Mouse (Mus musculus) forebrain, embryonic 16.5 days (tissue): ENCODE measurements around the gene Osbpl9. TPM values are rescaled to one million over a fixed set of nuclear protein-coding genes. Genes with fewer than 3 reads are reported as not detected.
A peak's percentile ranks its signal among the peaks of the same experiment; 100 is the strongest.

Experiments
- ATAC-seq: fragments of 200-750 bp; cut with Nextera tagmentation; 2 replicates; pipeline ENCODE4 v1.8.0; 2017; ENCODE audit warnings: mild to moderate bottlenecking, moderate library complexity
- H3K27ac ChIP-seq: fragments of 300-500 bp; sonication (generic); 2 replicates; pipeline ENCODE4 v1.5.1; 2014; ENCODE audit warnings: low read length, control low read depth
- H3K27me3 ChIP-seq: fragments of 300-500 bp; sonication (generic); replicated peaks from 2 replicates; pipeline ENCODE4 v1.6.1; 2014; ENCODE audit warnings: low read length; ENCODE audit not compliant: control insufficient read depth, insufficient read depth
- H3K36me3 ChIP-seq: fragments of 300-500 bp; sonication (generic); 2 replicates; pipeline ENCODE4 v1.6.1; 2014; ENCODE audit not compliant: control insufficient read depth, insufficient read depth
- H3K4me1 ChIP-seq: fragments of 300-500 bp; sonication (generic); replicated peaks from 2 replicates; pipeline ENCODE4 v1.6.1; 2014; ENCODE audit warnings: low read length; ENCODE audit not compliant: control insufficient read depth, insufficient read depth
- H3K4me2 ChIP-seq: fragments of 300-500 bp; sonication (generic); 2 replicates; pipeline ENCODE4 v1.6.1; 2014; ENCODE audit warnings: mild to moderate bottlenecking, low read length, control low read depth
- H3K4me3 ChIP-seq: fragments of 300-500 bp; sonication (generic); replicated peaks from 2 replicates; pipeline ENCODE4 v1.5.1; 2014; ENCODE audit warnings: mild to moderate bottlenecking, low read length, control low read depth
- H3K9ac ChIP-seq: fragments of 300-500 bp; sonication (generic); replicated peaks from 2 replicates; pipeline ENCODE4 v1.6.1; 2014; ENCODE audit warnings: low read depth, low read length, control low read depth
- H3K9me3 ChIP-seq: fragments of 300-500 bp; sonication (generic); 2 replicates; pipeline ENCODE4 v1.6.1; 2016; ENCODE audit warnings: low read length; ENCODE audit not compliant: control insufficient read depth
- WGBS: fragments of 180-500 bp; shearing (Covaris S2); extraction: QIAGEN DNeasy Blood & Tissue Kit; methylation state at CpG from one replicate; pipeline ENCODE4 v1.1.7; 2014; 5-methylcytosine and 5-hydroxymethylcytosine counted together
- polyA plus RNA-seq: library from polyadenylated mRNA; unstranded; fragments of >200 nt; fragmentation: Nextera tagmentation; extraction: Ambion mirVana; gene quantifications from 2 replicates; pipeline ENCODE4 v1.2.1, GENCODE M21; 2015

The Osbpl9 gene
- polyA plus RNA-seq, 1 experiment from 2014 or later, result 76.9 TPM

DNA sequence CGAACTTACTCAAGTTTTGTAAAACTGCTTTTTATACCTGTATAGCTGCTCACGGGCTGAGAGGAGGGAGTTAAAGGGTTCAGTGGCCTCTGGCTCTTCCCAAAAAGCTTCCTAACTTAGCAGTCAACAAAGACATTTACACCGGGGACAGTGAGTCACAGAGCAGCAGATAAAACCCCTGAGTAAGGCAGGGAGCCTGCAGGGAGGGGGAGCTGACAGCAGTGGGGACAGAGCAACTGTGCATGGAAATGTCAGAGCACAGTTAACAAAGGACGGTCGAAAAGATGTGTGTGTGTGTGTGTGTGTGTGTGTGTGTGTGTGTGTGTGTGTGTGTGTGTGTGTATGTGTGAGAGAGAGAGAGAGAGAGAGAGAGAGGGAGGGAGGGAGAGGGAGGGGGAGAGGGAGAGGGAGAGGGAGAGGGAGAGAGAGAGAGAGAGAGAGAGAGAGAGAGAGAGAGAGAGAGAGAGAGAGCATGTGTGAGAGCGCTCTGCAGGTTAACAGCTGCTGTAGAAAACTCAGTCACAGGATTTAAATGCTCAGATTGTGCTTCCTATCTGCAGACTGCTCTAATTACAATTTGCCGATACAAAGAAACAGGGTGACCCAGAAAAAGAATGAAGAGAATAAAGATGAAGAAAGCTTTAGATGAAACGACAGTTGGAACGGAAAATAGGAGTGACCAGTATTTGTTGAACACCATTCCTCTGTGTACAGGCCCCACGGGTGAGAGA is 75.1 kb downstream of the Osbpl9 start:
- peak overlapping the region; percentile 5 for H3K27ac ChIP-seq
- no peaks in the 10 kb centered on the region for H3K27me3 ChIP-seq
- 30% methylated on average over 10 of the region's 10 CpGs for WGBS
- H3K4me3 ChIP-seq, result no peak overlapping the region
- H3K9me3 ChIP-seq, result no peaks in the 10 kb centered on the region
- H3K9ac ChIP-seq, result no peak overlapping the region
- H3K4me2 ChIP-seq, result no peak overlapping the region
- ATAC-seq, result peak; percentile 63
- H3K4me1 ChIP-seq, result peaks cover 14% of the 10 kb centered on the region
- H3K36me3 ChIP-seq, result no peaks in the 10 kb centered on the region

DNA sequence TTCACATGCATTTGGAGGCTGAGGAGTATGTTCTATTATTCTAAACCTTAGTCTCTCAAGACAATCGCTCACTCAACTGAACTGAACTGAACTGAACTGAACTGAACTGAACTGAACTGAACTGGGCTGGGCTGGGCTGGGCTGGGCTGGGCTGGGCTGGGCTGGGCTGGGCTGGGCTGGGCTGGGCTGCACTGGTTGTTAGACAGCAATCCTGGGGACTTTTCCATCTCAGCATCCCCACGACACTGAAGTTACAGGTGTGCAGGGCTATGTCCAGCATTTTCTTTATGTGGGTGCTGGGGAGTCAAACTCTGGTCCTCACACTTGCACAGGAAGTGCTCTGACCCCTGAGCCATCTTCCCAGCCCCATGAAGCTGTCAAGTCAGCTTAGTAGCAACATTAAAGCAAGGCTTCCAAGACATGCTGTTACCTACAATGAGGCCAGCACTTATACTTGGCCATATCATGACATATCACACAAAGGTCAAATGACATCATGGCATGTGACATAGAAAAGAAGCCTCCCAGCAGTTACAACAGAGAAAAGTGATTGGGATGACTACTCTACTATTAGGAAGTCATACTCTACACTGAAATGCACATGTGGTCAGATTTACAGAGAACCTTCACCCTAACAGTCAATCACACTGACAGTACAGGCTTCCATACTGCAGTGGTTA is 76.2 kb downstream of the Osbpl9 start:
- H3K4me2 ChIP-seq, result no peak overlapping the region
- peaks cover 14% of the 10 kb centered on the region for H3K4me1 ChIP-seq
- H3K27me3 ChIP-seq, result no peaks in the 10 kb centered on the region
- H3K4me3 ChIP-seq, result no peak overlapping the region
- ATAC-seq, result no peak
- H3K36me3 ChIP-seq, result no peaks in the 10 kb centered on the region
- 79% methylated on average over 2 of the region's 2 CpGs for WGBS
- H3K9me3 ChIP-seq, result no peaks in the 10 kb centered on the region
- no peak overlapping the region for H3K9ac ChIP-seq
- no peak overlapping the region for H3K27ac ChIP-seq

DNA sequence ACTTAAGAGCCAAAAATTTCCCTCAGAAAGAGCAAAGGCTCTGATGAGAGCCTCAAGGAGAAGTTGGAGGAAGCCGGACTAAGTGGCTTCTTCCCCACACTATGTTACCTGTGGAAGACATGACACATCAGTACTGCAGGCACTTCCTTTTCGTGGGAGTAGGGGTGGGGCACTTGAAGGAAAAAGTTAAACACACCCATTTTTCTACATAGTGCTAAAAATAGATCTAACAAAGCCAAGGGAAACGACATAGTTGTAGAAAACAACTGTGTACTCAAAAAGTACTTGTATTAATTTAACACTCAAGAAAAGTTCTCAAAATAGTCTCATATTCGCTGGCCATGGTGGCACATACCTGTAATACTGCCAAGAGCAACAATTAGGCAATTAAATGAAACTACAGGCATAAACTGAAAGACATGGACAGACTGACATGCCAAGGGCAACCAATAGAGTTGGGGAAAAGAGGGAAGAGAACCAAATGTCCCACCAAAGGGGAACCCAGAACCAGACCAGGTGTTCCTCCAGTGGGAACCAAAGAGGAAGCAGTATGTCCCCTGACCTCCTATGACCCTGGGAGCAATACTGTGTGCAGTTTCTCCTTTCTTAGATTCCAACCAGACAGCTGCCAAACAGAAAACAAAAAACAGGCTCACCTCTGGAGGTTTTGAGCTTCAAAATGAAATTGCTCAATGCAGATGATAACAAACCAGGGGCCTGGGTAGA is 79.1 kb downstream of the Osbpl9 start:
- Histone ChIP-seq H3K4me3 (no peak overlapping the region), H3K36me3 (no peaks in the 10 kb centered on the region), H3K4me2 (no peak overlapping the region), H3K9ac (no peak overlapping the region), H3K4me1 (peaks cover 19% of the 10 kb centered on the region), H3K27me3 (no peaks in the 10 kb centered on the region), H3K27ac (peak overlapping the region; percentile 35; the same call in 1 of the 2 replicates), H3K9me3 (no peaks in the 10 kb centered on the region)
- WGBS, result 73% methylated on average over 4 of the region's 4 CpGs
- ATAC-seq, result no peak

DNA sequence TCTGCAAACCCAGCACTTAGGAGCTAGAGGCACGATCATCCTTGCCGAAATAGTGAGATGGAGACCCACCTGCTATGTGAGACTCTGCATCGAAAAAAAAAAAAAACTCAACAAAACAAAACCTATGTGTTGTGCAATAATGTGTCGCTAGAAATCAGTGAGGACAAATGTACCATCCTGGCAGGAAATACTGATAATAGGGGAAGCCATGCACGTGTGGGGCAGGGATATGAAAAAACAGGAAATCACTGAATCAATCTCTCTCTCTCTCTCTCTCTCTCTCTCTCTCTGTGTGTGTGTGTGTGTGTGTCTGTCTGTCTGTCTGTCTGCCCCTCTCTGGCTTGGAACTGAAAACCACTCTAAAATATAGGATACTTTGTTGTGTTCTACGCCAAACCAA is 81.3 kb downstream of the Osbpl9 start:
- no peak for ATAC-seq
- Histone ChIP-seq H3K9ac (no peak overlapping the region), H3K36me3 (no peaks in the 10 kb centered on the region), H3K9me3 (no peaks in the 10 kb centered on the region), H3K4me3 (no peak overlapping the region), H3K4me1 (peaks cover 17% of the 10 kb centered on the region), H3K4me2 (no peak overlapping the region), H3K27ac (no peak overlapping the region), H3K27me3 (no peaks in the 10 kb centered on the region)
- 82% methylated on average over 6 of the region's 6 CpGs for WGBS

DNA sequence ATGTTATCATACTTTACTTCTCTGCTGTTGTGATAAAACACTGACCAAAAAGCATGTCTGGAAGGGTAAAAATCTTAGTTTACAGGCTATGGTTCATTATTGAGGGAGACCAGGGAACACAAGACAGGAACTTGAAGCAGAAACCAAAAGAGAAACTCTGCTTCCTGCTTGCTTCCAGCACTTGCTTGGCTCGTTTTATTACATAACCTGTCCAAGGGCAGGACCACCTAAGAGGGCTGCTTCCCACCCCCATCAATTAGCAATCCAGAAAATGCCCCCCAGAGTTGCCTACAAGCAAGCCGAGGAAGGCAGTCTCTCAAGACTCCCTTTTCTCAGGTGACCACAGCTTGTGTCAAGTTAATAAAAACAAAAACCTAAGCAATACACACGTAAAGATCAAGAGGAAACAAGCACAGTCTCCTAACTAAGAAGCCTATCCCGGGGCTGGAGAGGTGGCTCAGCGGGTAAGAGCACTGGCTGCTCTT is 82.4 kb downstream of the Osbpl9 start:
- Histone ChIP-seq H3K36me3 (no peaks in the 10 kb centered on the region), H3K4me1 (peaks cover 17% of the 10 kb centered on the region)
- WGBS, result 83% methylated on average over 5 of the region's 5 CpGs

DNA sequence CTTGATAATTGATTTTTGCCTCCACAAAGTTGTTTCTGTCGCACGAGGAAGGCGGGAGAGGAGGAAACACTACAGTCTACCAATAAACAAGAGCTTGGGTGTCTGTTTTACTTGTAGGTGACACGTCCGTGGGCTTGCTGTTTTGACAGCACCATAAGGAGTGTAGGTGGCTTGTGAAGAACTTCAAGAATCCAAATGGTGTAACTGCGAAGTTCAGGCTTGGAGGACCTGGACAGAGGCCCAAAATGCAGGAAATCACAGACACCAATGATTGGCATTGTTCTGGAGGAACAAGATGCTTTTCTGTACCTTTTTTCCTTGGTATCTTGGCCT is 83.8 kb downstream of the Osbpl9 start:
- Histone ChIP-seq H3K36me3 (no peaks in the 10 kb centered on the region), H3K9ac (peak overlapping the region; percentile 59), H3K9me3 (no peaks in the 10 kb centered on the region), H3K4me2 (peak overlapping the region; percentile 58), H3K4me1 (peaks cover 17% of the 10 kb centered on the region), H3K4me3 (peak overlapping the region; percentile 49), H3K27me3 (no peaks in the 10 kb centered on the region), H3K27ac (0 out of 2 replicates have a peak overlapping the region, but pooled peaks have one; percentile 5)
- 3% methylated on average over 6 of the region's 6 CpGs for WGBS
- ATAC-seq, result peak; percentile 41

More for the DNA sequence above, 82.4 kb downstream of the Osbpl9 start:
- no peak for ATAC-seq
- no peaks in the 10 kb centered on the region for H3K27me3 ChIP-seq
- no peak overlapping the region for H3K9ac ChIP-seq
- H3K27ac ChIP-seq, result no peak overlapping the region
- H3K4me3 ChIP-seq, result no peak overlapping the region
- H3K4me2 ChIP-seq, result no peak overlapping the region
- H3K9me3 ChIP-seq, result no peaks in the 10 kb centered on the region

DNA sequence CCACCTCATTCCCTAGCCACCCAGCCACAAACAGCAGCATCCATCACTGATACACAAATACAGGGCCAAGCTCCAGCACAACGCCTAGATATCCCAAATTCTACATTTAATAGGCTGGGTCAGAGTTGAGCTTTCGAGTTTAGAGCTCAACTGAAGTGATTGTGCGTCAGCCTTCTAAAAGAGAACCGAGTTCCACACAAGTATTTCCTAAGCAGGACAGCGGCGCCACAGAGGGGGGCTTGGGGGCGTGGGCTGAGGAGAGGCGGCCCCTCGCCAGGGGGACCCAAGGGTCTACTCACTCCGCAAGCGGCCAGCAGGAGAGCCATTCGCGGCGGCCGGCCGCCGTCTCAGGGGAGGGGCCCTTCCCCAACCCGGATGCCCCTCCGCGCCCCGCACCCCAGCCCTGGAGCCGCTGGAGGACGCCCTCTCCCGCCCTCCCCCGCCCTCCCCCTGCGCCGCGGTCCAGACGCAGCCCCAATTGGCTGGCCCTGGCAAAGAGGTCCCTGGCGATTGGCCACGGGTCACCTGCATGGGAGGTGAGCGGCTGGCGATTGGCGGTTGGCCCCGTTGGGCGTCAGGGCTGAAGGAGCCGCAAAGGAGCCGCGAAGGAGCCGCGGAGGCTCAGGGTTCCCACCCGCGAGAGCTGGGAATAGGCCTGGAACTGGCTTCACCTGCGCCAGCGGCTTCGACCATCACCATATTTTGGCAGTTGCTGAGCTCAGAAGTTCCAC is 84.3 kb downstream of the Osbpl9 start:
- peak overlapping the region; percentile 49 for H3K4me3 ChIP-seq
- ATAC-seq, result peak; percentile 95
- no peaks in the 10 kb centered on the region for H3K36me3 ChIP-seq
- 0 out of 2 replicates have a peak overlapping the region, but pooled peaks have one; percentile 5 for H3K27ac ChIP-seq
- peaks cover 12% of the 10 kb centered on the region for H3K4me1 ChIP-seq
- peak overlapping the region; percentile 59 for H3K9ac ChIP-seq
- WGBS, result under 1% methylated on average over 33 of the region's 46 CpGs
- peak overlapping the region; percentile 58 for H3K4me2 ChIP-seq
- H3K27me3 ChIP-seq, result no peaks in the 10 kb centered on the region
- H3K9me3 ChIP-seq, result no peaks in the 10 kb centered on the region

DNA sequence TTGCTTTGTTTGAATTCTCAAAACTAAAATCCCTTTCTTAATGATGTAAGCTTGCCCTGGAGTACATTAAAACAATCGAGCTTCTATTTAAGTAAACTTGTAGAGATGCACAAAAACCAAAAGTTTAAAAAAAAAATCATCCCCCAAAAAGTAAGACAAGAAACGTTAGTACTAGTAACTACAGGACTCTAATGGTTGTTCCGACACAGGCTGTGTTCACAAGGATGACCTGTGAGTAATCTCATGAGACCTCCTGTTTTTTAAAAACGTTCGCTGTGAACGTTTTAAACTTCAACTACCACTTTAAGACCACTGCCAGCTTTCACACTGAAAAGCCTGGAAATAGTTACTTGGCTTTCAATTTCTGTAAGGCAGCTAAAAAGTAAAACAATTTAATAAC is 85.1 kb downstream of the Osbpl9 start:
- ATAC-seq, result no peak
- no peaks in the 10 kb centered on the region for H3K9me3 ChIP-seq
- no peak overlapping the region for H3K27ac ChIP-seq
- no peak overlapping the region for H3K9ac ChIP-seq
- peaks cover 10% of the 10 kb centered on the region for H3K4me1 ChIP-seq
- no peaks in the 10 kb centered on the region for H3K36me3 ChIP-seq
- 42% methylated on average over 6 of the region's 6 CpGs for WGBS
- H3K4me3 ChIP-seq, result no peak overlapping the region
- no peaks in the 10 kb centered on the region for H3K27me3 ChIP-seq
- no peak overlapping the region for H3K4me2 ChIP-seq

DNA sequence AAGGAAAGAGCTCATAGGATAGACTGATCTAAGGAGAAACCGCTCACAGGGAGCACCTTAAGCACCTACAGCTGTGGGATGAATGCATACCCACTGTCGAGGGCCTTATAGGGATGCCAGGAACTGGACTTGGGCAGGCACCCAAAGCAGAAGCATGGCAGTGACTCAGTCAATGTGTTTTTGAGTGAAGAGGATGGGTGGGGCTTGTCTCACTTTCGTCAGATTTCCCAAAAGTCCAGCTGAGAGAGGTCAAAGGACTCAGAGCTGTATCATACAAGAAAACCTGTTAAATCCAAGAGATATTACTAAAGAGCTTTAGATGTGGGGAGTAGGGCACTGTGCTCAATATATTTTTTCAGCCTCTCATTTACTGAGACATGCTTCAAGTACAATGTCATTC is 85.6 kb downstream of the Osbpl9 start:
- H3K9ac ChIP-seq, result no peak overlapping the region
- H3K4me2 ChIP-seq, result no peak overlapping the region
- ATAC-seq, result no peak
- WGBS, result 71% methylated on average over 3 of the region's 3 CpGs
- H3K36me3 ChIP-seq, result no peaks in the 10 kb centered on the region
- H3K4me3 ChIP-seq, result no peak overlapping the region
- H3K27me3 ChIP-seq, result no peaks in the 10 kb centered on the region
- no peak overlapping the region for H3K27ac ChIP-seq
- H3K9me3 ChIP-seq, result no peaks in the 10 kb centered on the region
- peaks cover 10% of the 10 kb centered on the region for H3K4me1 ChIP-seq
